Mouse (Mus musculus) heart, embryonic 10.5 days (tissue): ENCODE measurements around the gene Angptl4. TPM values are rescaled to one million over a fixed set of nuclear protein-coding genes. Genes with fewer than 3 reads are reported as not detected.

Experiments used
- DNase-seq: peaks from one replicate; pipeline ENCODE4 v3.0.0-alpha.2; 2017; ENCODE audit warnings: low spot score
- H3K27ac ChIP-seq: fragments of 300-500 bp; sonication (generic); 2 replicates; pipeline ENCODE4 v1.5.1; 2016; ENCODE audit warnings: mild to moderate bottlenecking
- H3K27me3 ChIP-seq: fragments of 300-500 bp; sonication (generic); 2 replicates; pipeline ENCODE4 v1.6.1; 2016; ENCODE audit warnings: mild to moderate bottlenecking; ENCODE audit not compliant: poor library complexity, insufficient read depth, severe bottlenecking
- H3K36me3 ChIP-seq: fragments of 300-500 bp; sonication (generic); 2 replicates; pipeline ENCODE4 v1.6.1; 2016; ENCODE audit warnings: mild to moderate bottlenecking, moderate library complexity
- H3K4me1 ChIP-seq: fragments of 300-500 bp; sonication (generic); 2 replicates; pipeline ENCODE4 v1.6.1; 2016; ENCODE audit warnings: mild to moderate bottlenecking
- H3K4me3 ChIP-seq: fragments of 300-500 bp; sonication (generic); 2 replicates; pipeline ENCODE4 v1.5.1; 2016; ENCODE audit warnings: mild to moderate bottlenecking, moderate library complexity
- H3K9me3 ChIP-seq: fragments of 300-500 bp; sonication (generic); 2 replicates; pipeline ENCODE4 v1.6.1; 2016; ENCODE audit warnings: mild to moderate bottlenecking, moderate library complexity
- WGBS: fragments of 180-500 bp; shearing (Covaris S2); methylation state at CpG from one replicate; pipeline ENCODE4 v1.1.7; 2016; 5-methylcytosine and 5-hydroxymethylcytosine counted together
- polyA plus RNA-seq: library from polyadenylated mRNA; unstranded; fragments of >200 nt; fragmentation: Nextera tagmentation; extraction: Ambion mirVana; gene quantifications from 2 replicates; pipeline ENCODE4 v1.2.1, GENCODE M21; 2016

The Angptl4 gene
- polyA plus RNA-seq, 1 experiment from 2014 or later, result 19.8 TPM

- no peaks in the 10 kb centered on the region for H3K27me3 ChIP-seq
- 64% methylated on average over 3 of the region's 3 CpGs for WGBS
- no peak for DNase-seq
- H3K27ac ChIP-seq, result no peak overlapping the region
- H3K4me3 ChIP-seq, result no peak overlapping the region
- H3K9me3 ChIP-seq, result no peaks in the 10 kb centered on the region
- H3K4me1 ChIP-seq, result no peaks in the 10 kb centered on the region
- H3K36me3 ChIP-seq, result no peaks in the 10 kb centered on the region
Measured at GRCm38 (mm10) chr17:33766389-33766788, 15.2 kb downstream of the Angptl4 start.

GRCm38 (mm10) chr17:33760255-33761165 lies 21.1 kb downstream of the Angptl4 start, which contains the start of gene Rab11b:
TSS of gene Rab11b (minus strand) at chr17:33760530.
- WGBS, result 3% methylated on average over 35 of the region's 35 CpGs
- Histone ChIP-seq H3K9me3 (no peaks in the 10 kb centered on the region), H3K4me3 (peak within 1 kb of the TSS; percentile 77), H3K36me3 (peaks cover 8% of the 10 kb centered on the region), H3K4me1 (peaks cover 37% of the 10 kb centered on the region), H3K27me3 (no peaks in the 10 kb centered on the region), H3K27ac (peak within 1 kb of the TSS; percentile 97)
- peak; percentile 100 for DNase-seq

GRCm38 (mm10) chr17:33759767-33760254 lies 21.8 kb downstream of the Angptl4 start:
- DNase-seq, result peak; percentile 98
- WGBS, result under 1% methylated on average over 37 of the region's 38 CpGs
- peak overlapping the region; percentile 97 for H3K27ac ChIP-seq

GRCm38 (mm10) chr17:33757231-33757630 lies 24.4 kb downstream of the Angptl4 start:
- 60% methylated on average over 4 of the region's 4 CpGs for whole genome bisulfite sequencing
- DNase-seq, result no peak
- peak overlapping the region; percentile 16; the same call in 1 of the 2 replicates for H3K4me3 ChIP-seq
- H3K27ac ChIP-seq, result no peak overlapping the region
- H3K4me1 ChIP-seq, result peaks cover 41% of the 10 kb centered on the region
- H3K9me3 ChIP-seq, result no peaks in the 10 kb centered on the region
- peaks cover 11% of the 10 kb centered on the region for H3K36me3 ChIP-seq
- no peaks in the 10 kb centered on the region for H3K27me3 ChIP-seq

More at GRCm38 (mm10) chr17:33759767-33760254, 21.8 kb downstream of the Angptl4 start:
- Histone ChIP-seq H3K27me3 (no peaks in the 10 kb centered on the region), H3K4me1 (peaks cover 41% of the 10 kb centered on the region), H3K9me3 (no peaks in the 10 kb centered on the region), H3K4me3 (peak overlapping the region; percentile 77), H3K36me3 (peaks cover 11% of the 10 kb centered on the region)

- 89% methylated on average over 3 of the region's 3 CpGs for WGBS
- 0 out of 2 replicates have a peak overlapping the region, but pooled peaks have one; percentile 16 for H3K27ac ChIP-seq
- no peak for DNase-seq
- H3K4me3 ChIP-seq, result 0 out of 2 replicates have a peak overlapping the region, but pooled peaks have one; percentile 12
- H3K36me3 ChIP-seq, result peaks cover 12% of the 10 kb centered on the region
- H3K27me3 ChIP-seq, result no peaks in the 10 kb centered on the region
- peaks cover 41% of the 10 kb centered on the region for H3K4me1 ChIP-seq
- H3K9me3 ChIP-seq, result no peaks in the 10 kb centered on the region
Measured at GRCm38 (mm10) chr17:33756108-33756790, 25.4 kb downstream of the Angptl4 start.

- Histone ChIP-seq H3K27me3 (no peaks in the 10 kb centered on the region), H3K9me3 (no peaks in the 10 kb centered on the region), H3K36me3 (peaks cover 19% of the 10 kb centered on the region), H3K27ac (0 out of 2 replicates have a peak overlapping the region, but pooled peaks have one; percentile 16), H3K4me1 (peaks cover 42% of the 10 kb centered on the region), H3K4me3 (0 out of 2 replicates have a peak overlapping the region, but pooled peaks have one; percentile 12)
- WGBS, result 85% methylated on average over 10 of the region's 10 CpGs
- DNase-seq, result no peak
Measured at GRCm38 (mm10) chr17:33755418-33756107, 26.1 kb downstream of the Angptl4 start.

- peaks cover 28% of the 10 kb centered on the region for H3K36me3 ChIP-seq
Measured at GRCm38 (mm10) chr17:33754656-33755055, 27.0 kb downstream of the Angptl4 start.

GRCm38 (mm10) chr17:33752297-33752696 lies 29.3 kb downstream of the Angptl4 start:
- no peak overlapping the region for H3K27ac ChIP-seq
- H3K36me3 ChIP-seq, result peaks cover 50% of the 10 kb centered on the region
- H3K9me3 ChIP-seq, result no peaks in the 10 kb centered on the region
- H3K4me3 ChIP-seq, result no peak overlapping the region
- 94% methylated on average over 2 of the region's 2 CpGs for WGBS
- no peak for DNase-seq
- no peaks in the 10 kb centered on the region for H3K27me3 ChIP-seq
- peaks cover 25% of the 10 kb centered on the region for H3K4me1 ChIP-seq

More at GRCm38 (mm10) chr17:33754656-33755055, 27.0 kb downstream of the Angptl4 start:
- Histone ChIP-seq H3K4me1 (peaks cover 45% of the 10 kb centered on the region), H3K4me3 (no peak overlapping the region), H3K27me3 (no peaks in the 10 kb centered on the region), H3K27ac (no peak overlapping the region), H3K9me3 (no peaks in the 10 kb centered on the region)
- 89% methylated on average over 1 of the region's 1 CpGs for WGBS
- no peak for DNase-seq

- H3K4me1 ChIP-seq, result peaks cover 16% of the 10 kb centered on the region
- H3K4me3 ChIP-seq, result no peak overlapping the region
- peaks cover 47% of the 10 kb centered on the region for H3K36me3 ChIP-seq
- no peak overlapping the region for H3K27ac ChIP-seq
- H3K27me3 ChIP-seq, result no peaks in the 10 kb centered on the region
- no peaks in the 10 kb centered on the region for H3K9me3 ChIP-seq
- peak; percentile 60 for DNase-seq
Measured at GRCm38 (mm10) chr17:33751181-33751580, 30.4 kb downstream of the Angptl4 start.

- peaks cover 11% of the 10 kb centered on the region; the same call in 1 of the 2 replicates for H3K4me1 ChIP-seq
- DNase-seq, result peak; percentile 43
- H3K4me3 ChIP-seq, result no peak overlapping the region
- no peaks in the 10 kb centered on the region for H3K9me3 ChIP-seq
- H3K27me3 ChIP-seq, result no peaks in the 10 kb centered on the region
- H3K27ac ChIP-seq, result no peak overlapping the region
- WGBS, result 91% methylated on average over 5 of the region's 5 CpGs
- H3K36me3 ChIP-seq, result peaks cover 53% of the 10 kb centered on the region
Measured at GRCm38 (mm10) chr17:33749451-33749850, 32.2 kb downstream of the Angptl4 start.

- DNase-seq, result no peak
- no peaks in the 10 kb centered on the region for H3K9me3 ChIP-seq
- no peak overlapping the region for H3K4me3 ChIP-seq
- no peak overlapping the region for H3K27ac ChIP-seq
- H3K4me1 ChIP-seq, result peaks cover 11% of the 10 kb centered on the region; the same call in 1 of the 2 replicates
- H3K27me3 ChIP-seq, result no peaks in the 10 kb centered on the region
- H3K36me3 ChIP-seq, result peaks cover 49% of the 10 kb centered on the region
- 72% methylated on average over 2 of the region's 2 CpGs for WGBS
Measured at GRCm38 (mm10) chr17:33746011-33746410, 35.6 kb downstream of the Angptl4 start.

- no peak overlapping the region for H3K4me3 ChIP-seq
- H3K27me3 ChIP-seq, result no peaks in the 10 kb centered on the region
- H3K36me3 ChIP-seq, result peaks cover 38% of the 10 kb centered on the region
- no peak overlapping the region for H3K27ac ChIP-seq
- 84% methylated on average over 5 of the region's 5 CpGs for WGBS
- H3K9me3 ChIP-seq, result no peaks in the 10 kb centered on the region
- H3K4me1 ChIP-seq, result peaks cover 7% of the 10 kb centered on the region; the same call in 1 of the 2 replicates
- no peak for DNase-seq
Measured at GRCm38 (mm10) chr17:33744686-33745384, 36.8 kb downstream of the Angptl4 start.
